Mouse (Mus musculus) heart, adult 18-20 months (tissue): ENCODE data around the gene Neurog2. TPM values are rescaled to one million over a fixed set of nuclear protein-coding genes. Genes with fewer than 3 reads are reported as not detected.

Source experiments
- DNase-seq, 2 experiments: peaks; one replicate each; pipeline ENCODE4 v3.0.0; 2021 to 2022; ENCODE audit warnings: mixed read lengths in 1 of 2
- long read RNA-seq, 2 experiments: library from polyadenylated mRNA; stranded (forward); transcript quantifications; one replicate each; pipeline ENCODE4 v2.0.0; 2021
- total RNA-seq, 2 experiments: library from RNA; stranded (reverse); gene quantifications; 2 replicates each; pipeline ENCODE4 v1.2.3; 2021

The Neurog2 gene
- total RNA-seq, result not detected
- long read RNA-seq, experiment 1, result 0 reads
- long read RNA-seq, experiment 2, result 0 reads

DNA sequence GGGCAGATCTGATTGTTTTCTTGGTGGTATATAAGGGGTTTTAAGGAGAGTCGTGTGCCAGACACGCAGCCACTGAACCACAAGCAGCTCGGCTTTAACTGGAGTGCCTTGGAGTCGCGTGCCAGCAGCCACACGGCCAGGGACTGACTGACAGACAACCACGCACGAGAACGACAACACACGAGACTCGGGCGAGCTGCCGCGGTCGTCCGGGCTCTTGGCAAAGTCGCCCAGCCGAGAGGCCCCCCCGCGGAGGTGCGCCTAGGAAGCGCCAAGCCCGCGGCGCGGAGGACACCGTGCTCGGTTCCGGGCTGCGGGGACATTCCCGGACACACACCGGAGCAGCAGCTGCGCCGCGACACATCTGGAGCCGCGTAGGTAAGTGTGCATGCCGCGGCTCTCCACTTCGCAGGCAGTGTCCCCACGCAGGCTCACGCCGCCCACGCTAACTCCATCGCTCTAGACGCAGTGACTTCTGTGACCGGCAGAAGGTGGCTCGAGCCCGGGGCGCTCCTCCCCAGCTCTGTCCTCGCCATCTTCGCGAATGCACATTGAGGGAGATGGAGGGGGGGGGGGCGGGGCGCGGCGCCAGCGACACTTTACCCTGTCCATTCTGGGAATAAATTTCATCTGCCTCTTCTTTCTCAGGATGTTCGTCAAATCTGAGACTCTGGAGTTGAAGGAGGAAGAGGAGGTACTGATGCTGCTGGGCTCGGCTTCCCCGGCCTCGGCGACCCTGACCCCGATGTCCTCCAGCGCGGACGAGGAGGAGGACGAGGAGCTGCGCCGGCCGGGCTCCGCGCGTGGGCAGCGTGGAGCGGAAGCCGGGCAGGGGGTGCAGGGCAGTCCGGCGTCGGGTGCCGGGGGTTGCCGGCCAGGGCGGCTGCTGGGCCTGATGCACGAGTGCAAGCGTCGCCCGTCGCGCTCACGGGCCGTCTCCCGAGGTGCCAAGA, at the start of gene Neurog2:
Neurog2 (plus strand) TSS at position 56 of the 953 bp plus-strand sequence.
- peak in 1 of 2 experiments; percentile 50 for DNase-seq

DNA sequence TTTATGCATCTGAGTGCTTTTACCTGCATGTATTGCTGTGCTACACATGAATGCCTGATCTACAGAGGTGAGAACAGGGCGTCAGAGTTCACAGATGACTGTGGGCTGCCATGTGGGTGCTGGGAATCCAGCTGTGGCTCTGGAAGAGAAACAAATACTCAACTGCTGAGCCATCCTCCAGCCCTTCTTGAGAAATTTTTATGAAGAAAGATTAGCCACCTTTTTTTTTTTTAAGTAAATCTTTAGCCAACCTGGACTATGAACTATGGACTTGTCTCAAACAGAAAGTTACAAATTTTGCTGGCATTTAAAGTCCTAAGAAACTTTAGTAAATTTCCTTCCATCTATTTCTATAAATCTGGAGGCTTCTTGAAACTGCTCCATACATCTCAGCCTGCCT, 35.8 kb upstream of the Neurog2 start:
- DNase-seq, result no peak

DNA sequence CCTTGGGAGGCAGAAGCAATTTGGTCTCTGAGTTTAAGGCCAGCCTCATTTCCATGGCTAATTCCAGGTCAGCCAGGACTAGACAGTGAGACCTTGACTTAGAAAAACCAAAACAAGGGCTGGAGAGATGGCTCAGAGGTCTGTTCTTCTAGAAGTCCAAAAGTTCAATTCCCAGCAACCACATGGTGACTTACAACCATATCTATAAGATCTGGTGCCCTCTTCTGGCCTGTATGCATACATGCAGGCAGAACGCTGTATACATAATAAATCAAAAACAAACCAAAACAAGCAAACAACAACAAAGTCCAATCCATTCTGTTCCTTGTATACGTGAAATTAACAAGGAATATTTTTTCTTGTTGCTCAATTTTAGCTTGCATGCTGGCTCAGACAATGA, 24.8 kb upstream of the Neurog2 start:
- DNase-seq, result no peak

GRCm38 (mm10) chr3:127625296-127625695, 7.6 kb upstream of the Neurog2 start:
- peak; percentile 44 to 77 for DNase-seq

- DNase-seq, result peak in 1 of 2 experiments; percentile 34
Measured at GRCm38 (mm10) chr3:127625701-127626399, 7.1 kb upstream of the Neurog2 start.

GRCm38 (mm10) chr3:127626524-127626923, 6.4 kb upstream of the Neurog2 start:
- no peak for DNase-seq

DNA sequence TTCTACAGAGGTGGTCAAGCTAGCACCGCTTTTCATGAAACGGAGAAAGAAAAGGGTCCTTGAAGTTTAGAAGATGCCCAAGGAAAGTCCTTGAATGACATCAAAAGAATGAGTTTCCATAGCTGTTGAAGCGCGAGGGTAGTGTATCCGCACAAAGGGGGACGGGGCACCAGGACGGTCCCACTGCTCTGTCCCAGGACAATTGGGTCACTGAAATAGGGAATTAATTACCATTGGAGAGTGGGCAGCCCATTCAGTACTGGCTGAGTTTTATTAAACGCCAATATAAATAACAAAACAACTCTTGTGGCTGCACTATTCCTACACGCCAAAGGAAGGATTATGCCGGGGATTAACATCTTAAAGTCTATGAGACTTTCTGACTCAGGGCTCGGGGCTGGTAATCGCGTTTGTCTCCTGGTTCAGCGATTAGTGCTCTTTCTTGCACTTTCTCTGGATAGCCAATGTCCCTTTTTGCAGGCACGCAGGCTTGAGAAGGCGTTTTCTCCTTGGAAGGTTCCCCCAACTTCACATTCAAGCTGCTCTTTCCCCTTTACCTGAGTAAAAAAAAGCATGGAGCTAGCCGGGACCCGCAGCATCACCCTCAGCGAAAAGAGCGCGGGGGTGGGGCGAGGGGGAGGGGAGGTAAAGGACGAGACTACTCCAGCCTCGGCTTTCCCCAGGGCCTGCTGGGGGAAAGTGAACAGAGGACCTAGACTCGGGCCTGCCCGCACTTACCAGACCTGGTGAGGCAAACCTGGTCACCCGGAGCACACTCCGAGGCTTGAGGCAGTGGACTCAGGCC, 5.6 kb upstream of the Neurog2 start:
- DNase-seq, result peak in 1 of 2 experiments; percentile 23

DNA sequence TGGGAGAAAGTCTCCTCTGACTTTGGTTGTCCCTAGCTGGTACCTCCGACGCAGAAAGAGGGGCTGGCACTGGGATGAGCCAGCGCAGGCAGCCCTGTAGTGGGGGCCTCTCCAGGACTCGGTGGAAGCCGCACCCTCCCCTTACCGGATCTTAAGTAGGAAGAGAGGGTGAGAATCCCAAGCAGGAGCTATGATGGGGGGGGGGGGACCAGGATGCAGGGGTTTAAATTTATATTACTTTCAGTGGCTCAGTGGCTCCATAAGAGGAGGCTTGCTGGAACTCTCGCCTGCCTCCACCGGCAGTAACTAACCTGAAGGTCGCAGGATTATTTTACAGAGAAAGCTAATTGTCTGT, 5.0 kb upstream of the Neurog2 start:
- DNase-seq, result no peak

DNA sequence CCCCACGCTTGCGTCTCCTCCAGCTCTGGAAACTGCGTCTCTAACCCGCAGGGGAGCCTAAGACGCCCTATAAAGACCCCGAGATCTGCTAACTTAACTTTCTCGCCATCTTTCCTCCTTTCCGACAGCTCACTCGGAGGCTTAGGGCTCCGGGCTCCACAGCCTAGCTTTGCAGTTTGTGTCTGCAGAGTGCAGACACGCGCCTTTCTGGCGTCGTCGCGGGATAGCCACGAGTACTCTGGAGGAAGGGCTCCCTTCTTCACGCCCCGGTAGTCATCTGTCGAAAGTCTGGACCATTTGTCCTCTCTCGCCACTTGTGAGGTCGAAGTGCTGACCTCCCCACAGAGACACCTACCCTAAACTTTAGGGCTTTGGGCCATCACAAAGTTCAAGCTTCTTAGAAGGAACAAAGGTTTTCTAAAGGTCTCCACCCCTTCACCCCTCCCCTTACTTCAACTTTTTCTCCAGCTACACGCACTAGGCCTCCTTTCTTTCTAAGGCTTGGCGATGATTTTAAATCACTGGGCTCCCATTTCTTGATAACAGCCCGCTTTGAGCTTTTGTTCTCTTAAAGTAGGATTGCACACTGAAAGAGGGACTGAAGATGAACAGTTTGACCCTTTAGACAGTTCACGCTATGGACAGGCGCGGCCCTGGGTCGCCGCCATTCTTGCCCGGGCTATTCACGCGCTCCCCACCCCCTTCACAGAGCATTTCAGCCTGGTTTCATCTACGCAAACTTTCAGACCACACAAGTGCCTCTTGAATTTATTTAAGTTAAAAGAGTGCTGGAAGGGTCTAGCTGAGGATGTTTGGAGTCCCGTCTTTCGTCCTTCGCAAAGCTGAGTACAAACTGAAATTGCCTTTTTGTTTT, 4.4 kb upstream of the Neurog2 start:
- no peak for DNase-seq

DNA sequence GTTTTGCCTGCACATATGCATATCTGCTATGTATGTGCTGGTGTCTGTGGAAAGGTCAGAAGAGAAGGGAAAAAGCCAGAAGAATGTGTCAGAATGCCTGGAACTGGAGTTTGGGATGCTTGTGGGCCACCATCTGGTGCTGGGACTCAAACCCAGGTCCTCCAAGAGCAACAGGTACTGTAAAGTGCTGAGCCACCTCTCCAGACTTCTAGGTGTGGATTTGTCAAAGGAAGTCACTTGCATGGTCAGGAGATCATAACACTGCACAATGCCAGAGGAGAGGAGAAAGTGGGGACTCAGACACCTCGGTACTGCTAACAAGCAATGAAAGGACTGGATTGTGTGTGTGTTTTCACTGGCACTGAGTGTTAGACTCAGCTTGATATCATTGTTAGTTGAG, 2.7 kb upstream of the Neurog2 start:
- DNase-seq, result no peak

- no peak for DNase-seq
Measured at GRCm38 (mm10) chr3:127630735-127631372, 2.1 kb upstream of the Neurog2 start.

- peak in 1 of 2 experiments; percentile 35 for DNase-seq
Measured at GRCm38 (mm10) chr3:127631582-127631981, 1.4 kb upstream of the Neurog2 start.

GRCm38 (mm10) chr3:127632531-127632930, 404 bp upstream of the Neurog2 start:
- peak in 1 of 2 experiments; percentile 38 for DNase-seq

GRCm38 (mm10) chr3:127634101-127634983, 1.4 kb downstream of the Neurog2 start:
- DNase-seq, result peak; percentile 60 to 77

- DNase-seq, result no peak
Measured at GRCm38 (mm10) chr3:127634984-127635349, 2.0 kb downstream of the Neurog2 start.

DNA sequence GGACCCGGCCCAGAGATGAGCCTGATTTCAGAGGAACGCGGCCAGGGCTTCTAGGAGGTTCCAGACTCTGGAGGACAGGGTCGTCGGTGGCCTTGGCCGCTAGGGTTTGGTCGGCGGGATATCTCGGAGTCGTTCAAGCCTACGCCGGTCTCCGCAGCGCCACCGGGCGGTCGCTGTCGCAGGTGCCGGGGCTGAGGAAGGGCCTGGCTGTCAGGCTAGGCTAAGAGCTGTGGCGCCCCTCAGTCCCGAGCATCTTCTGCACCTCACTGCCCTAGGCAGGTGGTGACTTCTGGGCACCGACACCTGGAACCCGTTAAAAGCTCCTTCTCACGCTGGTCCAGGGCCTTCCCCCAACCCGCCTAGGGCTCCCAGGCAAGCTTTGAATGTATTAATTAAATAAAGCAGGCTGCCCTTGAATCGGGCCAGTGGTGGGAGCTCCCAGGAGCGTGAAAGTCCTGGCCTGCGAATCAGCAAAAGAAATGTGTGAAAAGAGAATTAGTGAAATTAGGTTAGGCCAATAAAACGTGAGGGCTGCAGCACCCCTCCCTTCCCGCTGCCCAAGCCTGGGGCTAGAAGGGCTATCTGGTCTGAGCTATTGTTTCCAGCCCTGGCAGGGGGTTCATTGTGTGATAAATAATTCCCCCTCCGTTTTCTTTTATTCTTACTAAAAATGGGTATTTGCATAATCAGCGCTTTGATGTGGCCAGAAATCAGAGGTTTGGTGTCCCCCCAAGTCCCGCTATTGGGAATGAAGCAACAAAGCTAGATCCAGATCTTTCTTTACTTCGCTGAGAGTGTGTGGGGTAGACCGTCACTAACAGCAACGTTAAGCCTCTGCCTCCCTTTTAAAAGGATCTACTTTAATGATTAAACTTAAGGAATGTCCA, 7.2 kb downstream of the Neurog2 start:
- DNase-seq, result no peak

DNA sequence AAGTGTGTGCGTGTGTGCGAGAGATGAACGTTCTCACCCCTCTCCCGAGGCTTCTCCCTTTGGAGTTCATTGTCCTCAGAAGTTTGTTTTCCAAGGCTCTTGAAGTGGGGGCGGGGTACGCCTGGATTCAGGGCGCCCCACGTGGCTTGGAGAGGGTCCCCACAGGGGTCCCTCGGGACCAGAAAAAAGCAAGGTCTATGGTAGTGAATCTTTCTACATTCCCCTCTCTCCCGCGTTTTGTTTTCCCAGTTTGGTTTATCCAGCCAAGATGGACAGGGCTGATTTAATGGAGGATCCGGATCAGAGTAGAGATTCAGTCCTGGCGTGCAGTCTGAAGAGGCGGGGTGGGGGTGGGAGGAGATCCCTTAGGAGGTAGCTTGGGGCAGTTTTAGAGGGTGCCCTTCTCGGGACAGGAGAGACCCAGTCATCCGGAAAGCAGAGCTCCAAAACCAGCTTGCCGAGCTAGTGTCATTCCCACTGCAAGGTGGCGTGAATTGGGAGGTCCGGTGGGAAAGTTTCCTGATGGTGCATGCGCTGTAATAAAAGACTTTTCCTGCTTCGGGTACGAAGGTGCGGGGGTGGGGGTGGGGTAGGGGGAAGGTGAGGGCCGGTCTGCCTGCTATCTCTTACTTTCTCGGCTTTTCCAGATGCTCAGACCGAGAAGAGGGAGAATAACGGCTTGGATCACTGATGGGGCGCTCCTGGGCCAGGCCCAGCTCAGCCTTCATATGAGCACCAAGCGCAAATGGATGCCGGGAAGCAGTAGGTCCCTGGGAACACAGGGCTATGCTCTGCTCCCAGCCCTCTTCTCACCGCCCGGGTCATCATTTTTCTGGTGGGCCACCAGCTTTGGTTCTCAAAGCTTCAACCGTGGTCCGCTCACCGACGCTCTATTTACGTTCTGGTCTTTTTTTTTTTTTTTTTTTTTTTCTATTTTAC, 8.1 kb downstream of the Neurog2 start:
- DNase-seq, result no peak

GRCm38 (mm10) chr3:127642211-127642610, 9.3 kb downstream of the Neurog2 start:
- no peak for DNase-seq
